Mouse (Mus musculus) liver, adult 2 months (tissue): ENCODE measurements around the gene Il1r1. TPM values are rescaled to one million over a fixed set of nuclear protein-coding genes. Genes with fewer than 3 reads are reported as not detected.

ENCODE experiments used
- DNase-seq: peaks from one replicate; pipeline ENCODE4 v3.0.0-alpha.2; 2011; ENCODE audit warnings: low read depth, low spot score; ENCODE audit errors: extremely low read depth
- H3K27ac ChIP-seq: fragments of 200-500 bp; replicated peaks from 2 replicates; pipeline ENCODE4 v1.5.1; 2012; ENCODE audit warnings: low read depth, mild to moderate bottlenecking, control low read depth, inconsistent platforms, low read length; ENCODE audit not compliant: insufficient read depth
- H3K27me3 ChIP-seq: fragments of 200-500 bp; 2 replicates; pipeline ENCODE4 v1.6.1; 2012; ENCODE audit warnings: mild to moderate bottlenecking, moderate library complexity, low read length, inconsistent platforms; ENCODE audit not compliant: control insufficient read depth, insufficient read depth
- H3K36me3 ChIP-seq: fragments of 200-500 bp; 2 replicates; pipeline ENCODE4 v1.6.1; 2012; ENCODE audit warnings: low read length, inconsistent platforms; ENCODE audit not compliant: control insufficient read depth, insufficient read depth
- H3K4me1 ChIP-seq: fragments of 200-500 bp; 2 replicates; pipeline ENCODE4 v1.6.1; 2011; ENCODE audit warnings: low read length; ENCODE audit not compliant: control insufficient read depth, insufficient read depth
- H3K4me3 ChIP-seq: fragments of 200-500 bp; 2 replicates; pipeline ENCODE4 v1.5.1; 2011; ENCODE audit warnings: low read depth, mild to moderate bottlenecking, control low read depth, low read length, moderate library complexity; ENCODE audit not compliant: insufficient read depth
- H3K79me2 ChIP-seq: fragments of 200-500 bp; 2 replicates; pipeline ENCODE4 v1.6.1; 2012; ENCODE audit warnings: inconsistent platforms, mild to moderate bottlenecking, low read length, moderate library complexity; ENCODE audit not compliant: control insufficient read depth, insufficient read depth
- H3K9ac ChIP-seq: fragments of 200-500 bp; 2 replicates; pipeline ENCODE4 v1.6.1; 2012; ENCODE audit warnings: low read depth, mild to moderate bottlenecking, control low read depth, inconsistent platforms, low read length
- CTCF ChIP-seq: fragments of 200-500 bp; IDR thresholded peaks from 2 replicates; pipeline ENCODE4 v1.5.1; 2011; ENCODE audit warnings: low read depth, low read length, control low read depth
- POLR2A ChIP-seq: fragments of 200-500 bp; IDR thresholded peaks from 2 replicates; pipeline ENCODE4 v1.6.1; 2011; ENCODE audit warnings: low read length, control low read depth; ENCODE audit not compliant: insufficient read depth; ENCODE audit errors: extremely low read depth
- WGBS: fragments of 180-500 bp; shearing (Covaris S2); methylation state at CpG from one replicate; pipeline ENCODE4 v1.1.7; 2018; 5-methylcytosine and 5-hydroxymethylcytosine counted together
- polyA plus RNA-seq: library from polyadenylated mRNA; depleted of rRNA; stranded (reverse); fragments of >200 nt; gene quantifications from 2 replicates; pipeline ENCODE4 v1.2.3, GENCODE M21; 2012; rRNA removed
- total RNA-seq: library from RNA; depleted of rRNA; stranded (reverse); fragments of >200 nt; gene quantifications from 2 replicates; pipeline ENCODE4 v1.2.3, GENCODE M21; 2014; rRNA removed

Il1r1 gene
- total and polyA plus RNA-seq, 2 experiments: 5.5 to 16.0 TPM

DNA sequence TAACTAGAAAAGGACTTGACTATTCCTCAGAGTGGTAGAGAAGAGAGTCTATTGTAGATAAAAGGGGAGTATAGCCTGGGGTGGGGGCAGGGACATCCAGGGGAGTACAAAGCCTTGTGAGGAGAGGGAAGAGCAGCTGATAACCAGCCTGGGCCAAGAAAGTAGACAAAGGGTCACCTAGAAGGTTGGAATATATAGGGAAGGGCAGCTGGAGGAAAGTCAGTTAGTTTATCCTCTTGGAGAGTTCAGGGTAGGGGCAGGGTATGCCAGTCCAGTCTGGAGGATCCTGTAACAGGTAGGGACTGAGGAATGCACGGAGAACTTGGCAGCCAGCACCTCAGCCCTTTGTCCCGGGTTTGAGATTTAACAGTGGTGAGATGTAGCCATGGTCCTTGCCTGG is 133.5 kb downstream of the Il1r1 start:
- WGBS: 77% methylated on average over 2 of the region's 2 CpGs
- Histone ChIP-seq H3K36me3 (no peaks in the 10 kb centered on the region), H3K79me2 (no peaks in the 10 kb centered on the region), H3K27ac (no peak overlapping the region), H3K27me3 (no peaks in the 10 kb centered on the region), H3K4me3 (no peak overlapping the region), H3K9ac (no peak overlapping the region), H3K4me1 (no peaks in the 10 kb centered on the region; the same call in 1 of the 2 replicates)
- DNase-seq: no peak
- no peak for TF ChIP-seq CTCF
- TF ChIP-seq POLR2A: no peak

DNA sequence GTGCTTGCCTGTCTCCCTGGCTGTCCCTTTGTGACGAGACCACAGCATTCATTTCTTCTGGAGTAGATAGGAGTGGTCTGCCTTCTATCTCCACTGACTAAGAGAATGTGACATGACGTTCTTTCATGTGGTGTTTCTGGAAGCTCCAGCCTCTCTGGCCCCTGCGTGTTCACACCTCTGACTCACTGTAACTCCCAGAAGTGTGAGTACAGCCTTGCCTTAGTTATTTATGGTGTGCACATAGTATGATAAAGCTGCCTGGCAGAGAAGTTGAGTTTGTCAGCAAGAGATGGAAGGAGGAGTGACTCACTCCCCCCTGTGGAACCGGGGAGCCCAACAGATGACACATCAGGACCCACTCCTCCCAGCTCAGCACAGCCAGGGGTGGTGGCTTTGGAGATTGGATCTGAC is 133.9 kb downstream of the Il1r1 start:
- Histone ChIP-seq H3K4me3 (no peak overlapping the region), H3K79me2 (no peaks in the 10 kb centered on the region), H3K9ac (no peak overlapping the region), H3K36me3 (no peaks in the 10 kb centered on the region), H3K27me3 (no peaks in the 10 kb centered on the region), H3K27ac (no peak overlapping the region), H3K4me1 (no peaks in the 10 kb centered on the region; the same call in 1 of the 2 replicates)
- no peak for DNase-seq
- TF ChIP-seq CTCF (no peak), POLR2A (no peak)
- WGBS: 85% methylated on average over 4 of the region's 4 CpGs

DNA sequence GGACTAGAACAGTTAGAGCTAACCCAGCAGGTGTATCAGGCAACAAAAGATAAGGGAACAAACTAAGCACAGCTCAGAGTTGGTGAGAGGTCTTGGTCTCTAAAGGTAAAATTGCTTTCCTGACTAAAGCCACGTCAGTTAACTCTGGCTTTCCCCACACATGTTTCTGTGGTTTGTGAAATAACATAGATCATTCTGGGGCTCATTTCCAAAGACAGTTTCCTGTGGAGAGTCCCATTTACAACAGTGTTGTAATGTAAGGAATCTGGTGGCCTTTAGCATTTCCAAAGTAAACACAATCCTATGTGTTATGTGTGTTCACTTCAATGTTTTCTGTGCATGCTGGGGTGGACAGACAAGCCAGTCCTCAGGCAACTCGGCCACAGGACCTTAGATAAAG is 134.9 kb downstream of the Il1r1 start:
- WGBS: 59% methylated on average over 2 of the region's 2 CpGs
- H3K79me2 ChIP-seq: no peaks in the 10 kb centered on the region
- no peak overlapping the region for H3K4me3 ChIP-seq
- no peaks in the 10 kb centered on the region for H3K36me3 ChIP-seq
- H3K27ac ChIP-seq: no peak overlapping the region
- TF ChIP-seq CTCF (no peak), POLR2A (no peak)
- no peaks in the 10 kb centered on the region; the same call in 1 of the 2 replicates for H3K4me1 ChIP-seq
- H3K9ac ChIP-seq: no peak overlapping the region
- no peak for DNase-seq
- no peaks in the 10 kb centered on the region for H3K27me3 ChIP-seq

DNA sequence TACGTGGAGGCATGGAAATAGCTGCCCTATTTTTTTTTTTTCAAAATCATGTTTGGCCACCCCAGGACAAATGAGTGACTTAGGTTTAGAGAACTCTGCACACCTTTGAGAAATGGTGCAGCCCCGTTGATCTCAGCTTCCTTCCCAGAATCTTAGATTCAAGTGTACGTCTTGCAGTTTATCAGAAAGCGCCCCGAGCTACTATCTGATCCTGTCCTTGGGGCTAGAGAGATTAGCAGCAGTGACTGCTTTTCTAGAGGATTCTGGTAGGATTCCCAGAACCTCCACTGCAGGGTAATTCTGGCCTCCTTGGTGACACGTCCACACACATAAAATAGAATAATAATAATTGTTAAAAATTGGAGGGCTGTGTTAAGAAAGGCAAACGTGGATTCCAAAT is 136.1 kb downstream of the Il1r1 start:
- no peak for DNase-seq
- no peaks in the 10 kb centered on the region for H3K79me2 ChIP-seq
- H3K9ac ChIP-seq: no peak overlapping the region
- H3K27ac ChIP-seq: no peak overlapping the region
- no peaks in the 10 kb centered on the region for H3K27me3 ChIP-seq
- H3K36me3 ChIP-seq: no peaks in the 10 kb centered on the region
- no peak overlapping the region for H3K4me3 ChIP-seq
- H3K4me1 ChIP-seq: no peaks in the 10 kb centered on the region; the same call in 1 of the 2 replicates
- 81% methylated on average over 7 of the region's 7 CpGs for WGBS
- TF ChIP-seq CTCF: no peak
- TF ChIP-seq POLR2A: no peak

DNA sequence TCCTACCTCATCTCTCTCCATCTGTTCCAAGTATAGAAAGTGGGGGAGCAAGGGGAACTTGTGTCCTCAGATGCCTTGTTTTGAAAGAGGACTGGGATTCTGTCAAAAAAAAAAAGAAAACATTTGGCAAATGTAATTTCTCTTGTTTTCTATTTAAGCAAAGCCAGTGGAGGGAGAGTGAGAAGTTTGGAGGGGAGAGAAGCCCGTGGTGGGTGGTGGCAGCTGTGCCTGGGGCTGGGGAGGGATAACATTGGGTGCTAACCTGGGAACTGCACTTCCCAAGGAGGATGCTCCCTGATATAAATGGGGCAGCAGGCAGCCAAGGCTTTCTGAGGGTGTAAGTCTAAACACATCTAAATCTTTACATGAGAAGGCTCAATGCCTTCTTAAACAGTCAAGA is 136.7 kb downstream of the Il1r1 start:
- DNase-seq: no peak
- no peak overlapping the region for H3K9ac ChIP-seq
- TF ChIP-seq POLR2A (no peak), CTCF (no peak)
- no peaks in the 10 kb centered on the region; the same call in 1 of the 2 replicates for H3K4me1 ChIP-seq
- no peak overlapping the region for H3K27ac ChIP-seq
- H3K4me3 ChIP-seq: no peak overlapping the region
- 71% methylated on average over 1 of the region's 1 CpGs for WGBS
- H3K27me3 ChIP-seq: no peaks in the 10 kb centered on the region
- H3K36me3 ChIP-seq: no peaks in the 10 kb centered on the region
- no peaks in the 10 kb centered on the region for H3K79me2 ChIP-seq

DNA sequence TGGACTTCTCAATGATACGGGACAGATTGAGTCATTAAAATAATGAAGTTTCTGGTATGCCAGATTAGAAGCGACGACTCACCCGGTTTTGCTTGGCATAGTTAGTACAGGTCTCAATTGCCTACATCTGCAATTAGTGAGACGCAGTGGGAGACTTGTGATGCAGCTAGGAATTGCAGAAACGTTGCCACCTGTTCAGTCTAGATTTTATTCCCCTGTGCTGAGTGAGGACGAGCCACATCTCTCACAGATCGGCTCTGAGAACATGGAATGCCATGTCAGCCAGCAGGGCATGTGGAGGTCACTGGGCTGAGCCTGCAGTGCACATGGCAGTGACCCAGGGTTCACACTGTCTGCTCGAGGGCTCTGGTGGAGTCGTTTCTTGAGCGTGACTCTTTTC is 137.9 kb downstream of the Il1r1 start:
- no peaks in the 10 kb centered on the region for H3K4me1 ChIP-seq
- TF ChIP-seq CTCF: no peak
- TF ChIP-seq POLR2A: no peak
- no peak overlapping the region for H3K4me3 ChIP-seq
- H3K36me3 ChIP-seq: no peaks in the 10 kb centered on the region
- no peak for DNase-seq
- WGBS: 73% methylated on average over 11 of the region's 11 CpGs
- no peaks in the 10 kb centered on the region for H3K27me3 ChIP-seq
- H3K27ac ChIP-seq: no peak overlapping the region
- no peak overlapping the region for H3K9ac ChIP-seq
- no peaks in the 10 kb centered on the region for H3K79me2 ChIP-seq

Other genes with a start within 250 kb of the Il1r1 start
- not detected in 2 replicates for gene Il1r2, start 151.0 kb upstream of the Il1r1 start, total RNA-seq
- gene Il1r2, start 151.0 kb upstream of the Il1r1 start, polyA plus RNA-seq: 0.11 and 0.12 TPM in 2 replicates
- 0.37 and 0.40 TPM in 2 replicates for gene Il1rl2, start 99.5 kb downstream of the Il1r1 start, total RNA-seq
- 0.05 and 0.06 TPM in 2 replicates for gene Il1rl2, start 99.5 kb downstream of the Il1r1 start, polyA plus RNA-seq
- under 0.01 and 0.07 TPM in 2 replicates for gene Il1rl1, start 204.5 kb downstream of the Il1r1 start, total RNA-seq
- not detected in 2 replicates for gene Il1rl1, start 204.5 kb downstream of the Il1r1 start, polyA plus RNA-seq
- gene Il18r1, start 240.5 kb downstream of the Il1r1 start, total RNA-seq: 0.20 and 0.28 TPM in 2 replicates
- 0.05 and 0.07 TPM in 2 replicates for gene Il18r1, start 240.5 kb downstream of the Il1r1 start, polyA plus RNA-seq